Mouse (Mus musculus) T-cell, adult 2 months (primary cell): ENCODE results near the gene Epyc.
"Not testable (repeated sequence)": the region's sequence is repeated elsewhere in the genome, so short reads cannot be mapped to it uniquely, and the experiment has no call there.

Experiments used
- DNase-seq: peaks from one replicate; pipeline ENCODE4 v3.0.0; 2022; ENCODE audit warnings: low spot score

Epyc gene

DNA sequence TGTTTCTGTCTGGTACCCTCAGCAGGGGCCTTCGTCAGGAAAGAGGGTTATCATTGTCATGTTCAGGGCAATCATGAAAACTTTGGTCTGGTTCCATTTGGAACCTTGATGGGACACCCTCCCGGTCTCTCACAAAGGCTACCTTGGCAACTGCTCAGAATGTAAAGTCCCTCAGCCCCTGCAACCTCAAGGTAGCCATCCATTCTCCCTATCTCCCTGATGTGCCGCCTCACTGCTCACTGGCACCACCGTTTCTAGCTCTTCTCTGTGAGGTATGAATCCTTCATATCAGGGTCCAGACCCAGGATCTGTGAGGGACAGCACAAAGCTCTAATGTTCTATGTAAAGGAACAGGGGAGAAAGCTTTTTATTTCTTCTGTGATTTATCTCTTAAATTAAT, 70.7 kb downstream of the Epyc start:
- DNase-seq = no peak

DNA sequence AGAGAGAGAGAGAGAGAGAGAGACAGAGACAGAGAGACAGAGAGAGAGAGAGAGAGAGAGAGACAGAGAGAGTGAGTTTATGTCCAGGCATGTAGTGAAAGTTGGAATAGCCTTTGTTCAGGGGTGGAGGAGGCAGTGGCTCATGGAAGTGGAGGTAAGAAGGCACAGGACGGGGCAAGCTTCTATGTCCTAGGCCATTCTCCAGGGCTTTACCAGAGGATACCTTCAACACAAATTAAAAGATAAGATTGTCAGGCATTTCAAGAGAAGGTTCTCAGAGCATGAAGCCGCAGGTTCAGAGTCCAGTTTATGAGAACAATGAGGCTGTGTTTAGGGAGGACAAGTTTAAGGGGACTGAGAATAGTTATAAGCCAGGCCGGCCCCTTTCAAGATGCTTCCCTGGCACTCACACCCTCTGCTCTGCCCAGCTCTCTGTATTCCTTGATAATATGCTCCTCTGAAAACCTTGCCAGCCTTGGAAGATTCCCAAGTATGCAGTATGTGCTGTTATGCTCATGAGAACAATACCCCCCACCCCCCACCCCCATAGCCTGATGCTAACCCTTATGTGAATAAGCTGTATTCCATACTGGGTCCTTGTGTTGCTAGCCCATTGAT, 71.5 kb downstream of the Epyc start:
- DNase-seq = no peak

GRCm38 (mm10) chr10:97717233-97717632, 73.4 kb downstream of the Epyc start:
- DNase-seq = no peak

GRCm38 (mm10) chr10:97718021-97718420, 74.2 kb downstream of the Epyc start:
- DNase-seq = no peak

GRCm38 (mm10) chr10:97720625-97721024, 76.8 kb downstream of the Epyc start:
- no peak for DNase-seq

- no peak for DNase-seq
Observed at GRCm38 (mm10) chr10:97722709-97723108, 78.8 kb downstream of the Epyc start.

DNA sequence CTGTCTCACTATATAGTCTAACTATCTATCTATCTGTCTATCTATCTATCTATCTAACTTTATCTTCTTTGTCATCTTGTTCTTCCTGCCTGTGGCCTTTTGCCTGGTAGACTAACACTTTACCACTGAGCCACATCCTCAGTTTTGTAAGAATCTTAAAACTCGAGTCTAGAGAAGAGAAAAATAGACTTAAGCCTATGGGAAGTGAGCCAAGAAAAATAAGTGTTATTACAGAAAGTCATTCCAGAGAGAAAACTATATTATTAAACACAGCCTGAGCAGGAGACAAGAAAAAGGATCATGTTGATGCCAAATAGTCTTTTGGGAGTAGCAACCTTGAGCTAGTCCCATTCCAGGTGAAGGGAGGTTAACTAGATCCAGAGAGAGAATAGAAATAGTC, 82.1 kb downstream of the Epyc start:
- DNase-seq = no peak

DNA sequence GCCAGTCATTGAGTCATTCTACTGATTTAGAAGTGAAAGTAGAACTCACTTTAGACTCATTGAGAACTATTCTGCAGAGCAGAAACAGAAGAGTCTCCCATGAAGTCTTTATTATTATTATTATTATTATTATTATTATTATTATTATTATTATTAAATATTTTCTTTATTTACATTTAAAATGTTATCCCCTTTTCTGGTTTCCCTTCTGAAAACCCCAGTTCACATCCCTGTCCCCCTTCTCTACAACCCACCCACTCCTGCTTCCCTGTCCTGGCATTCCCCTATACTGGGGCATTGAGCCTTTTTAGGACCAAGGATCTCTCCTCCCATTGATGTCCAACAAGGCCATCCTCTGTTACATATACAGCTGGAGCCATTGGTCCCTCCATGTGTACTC, 82.8 kb downstream of the Epyc start, which contains the start of gene C030005K15Rik:
Gene C030005K15Rik, minus strand, starts transcription at position 101 of the 400 bp plus-strand sequence.
- not testable (repeated sequence) for DNase-seq
